ENCODE assay signal across 8 mouse cellular contexts in the genomic region with DNA sequence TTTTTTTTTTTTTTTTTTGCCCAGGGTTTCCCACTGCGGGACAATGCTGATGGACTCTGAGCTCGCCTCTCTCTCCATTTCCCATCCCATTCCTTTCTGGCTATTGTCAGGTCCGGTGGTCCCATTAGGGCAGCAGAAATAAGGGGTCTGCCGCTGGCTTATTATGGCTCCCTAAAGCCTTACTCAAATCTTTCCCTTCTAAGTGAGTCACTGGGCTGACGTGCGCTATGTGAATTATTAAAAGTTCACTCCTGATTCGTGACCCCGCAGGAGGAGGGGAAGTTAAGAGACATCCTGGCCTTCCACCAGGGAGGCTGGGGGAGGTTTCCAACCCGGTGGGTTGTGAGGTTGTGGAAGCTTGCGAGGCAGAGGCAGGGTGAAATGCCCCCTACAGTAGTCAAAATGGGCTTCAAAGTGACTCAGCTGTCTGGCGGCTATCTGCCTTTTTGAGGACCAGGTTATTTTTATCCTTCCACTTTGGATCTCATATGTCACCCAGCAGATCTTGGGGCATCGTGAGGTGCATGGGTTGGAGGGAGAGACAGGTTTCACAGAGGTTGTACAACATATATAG. TPM values are rescaled to one million over a fixed set of nuclear protein-coding genes. Genes with fewer than 3 reads are reported as not detected.
DNase-seq lines count a peak whose midpoint lies in the region; ATAC-seq lines count a peak whose summit lies in the region.

No protein-coding gene starts in this region.

- 5% methylated on average over 12 of the region's 12 CpGs for WGBS in forebrain, embryonic 16.5 days
- WGBS in hindbrain, embryonic 12.5 days: 4% methylated on average over 12 of the region's 12 CpGs
- 6% methylated on average over 12 of the region's 12 CpGs for WGBS in midbrain, embryonic 16.5 days

- DNase-seq in NIH3T3 (ENCODE audit: low read depth): peak; percentile 39
- peak; percentile 35 for DNase-seq in adrenal gland, postnatal 14 days
- no peak for DNase-seq in thymus, postnatal 14 days

- no peak for ATAC-seq in forebrain, embryonic 16.5 days
- peak; percentile 42 for ATAC-seq in hindbrain, embryonic 12.5 days (ENCODE audit: low FRiP score)
- peak; percentile 12; the same call in 1 of the 2 replicates for ATAC-seq in midbrain, embryonic 16.5 days
- ATAC-seq in CD4-positive, CD25-positive, alpha-beta regulatory T cell, adult 4 months: no peak
- ATAC-seq in inflammation-experienced regulatory T-cells, adult 6 months: no peak

- H3K4me2 ChIP-seq in forebrain, embryonic 16.5 days (ENCODE audit: low read length): peak overlapping the region; percentile 88
- H3K4me2 ChIP-seq in hindbrain, embryonic 12.5 days (replicated peaks): peak overlapping the region; percentile 72
- H3K4me2 ChIP-seq in midbrain, embryonic 16.5 days (ENCODE audit: low read length): peak overlapping the region; percentile 76

- H3K4me3 ChIP-seq in forebrain, embryonic 16.5 days (replicated peaks; ENCODE audit: low read length): peak overlapping the region; percentile 93
- H3K4me3 ChIP-seq in hindbrain, embryonic 12.5 days: peak overlapping the region; percentile 82
- peak overlapping the region; percentile 94 for H3K4me3 ChIP-seq in midbrain, embryonic 16.5 days (ENCODE audit: low read depth, low read length)

- H3K36me3 ChIP-seq in forebrain, embryonic 16.5 days (ENCODE audit: control insufficient read depth, insufficient read depth): no peaks in the 10 kb centered on the region
- H3K36me3 ChIP-seq in hindbrain, embryonic 12.5 days: no peaks in the 10 kb centered on the region
- no peaks in the 10 kb centered on the region for H3K36me3 ChIP-seq in midbrain, embryonic 16.5 days (ENCODE audit: control insufficient read depth, insufficient read depth, low read length)

- peak overlapping the region; percentile 85 for H3K9ac ChIP-seq in forebrain, embryonic 16.5 days (replicated peaks; ENCODE audit: low read depth, low read length)
- peak overlapping the region; percentile 55 for H3K9ac ChIP-seq in hindbrain, embryonic 12.5 days
- H3K9ac ChIP-seq in midbrain, embryonic 16.5 days (ENCODE audit: low read depth, low read length): peak overlapping the region; percentile 90

- H3K27ac ChIP-seq in forebrain, embryonic 16.5 days (ENCODE audit: low read length): no peak overlapping the region
- H3K27ac ChIP-seq in hindbrain, embryonic 12.5 days: no peak overlapping the region
- H3K27ac ChIP-seq in midbrain, embryonic 16.5 days (ENCODE audit: low read length): no peak overlapping the region

- H3K27me3 ChIP-seq in forebrain, embryonic 16.5 days (replicated peaks; ENCODE audit: control insufficient read depth, insufficient read depth, low read length): no peaks in the 10 kb centered on the region
- H3K27me3 ChIP-seq in hindbrain, embryonic 12.5 days: no peaks in the 10 kb centered on the region
- no peaks in the 10 kb centered on the region for H3K27me3 ChIP-seq in midbrain, embryonic 16.5 days (ENCODE audit: control insufficient read depth, insufficient read depth, low read depth, low read length)

- peaks cover 6% of the 10 kb centered on the region; the same call in 1 of the 2 replicates for H3K4me1 ChIP-seq in forebrain, embryonic 16.5 days (replicated peaks; ENCODE audit: control insufficient read depth, insufficient read depth, low read length)
- peaks cover 5% of the 10 kb centered on the region; the same call in 1 of the 2 replicates for H3K4me1 ChIP-seq in hindbrain, embryonic 12.5 days
- peaks cover 12% of the 10 kb centered on the region for H3K4me1 ChIP-seq in midbrain, embryonic 16.5 days (ENCODE audit: control insufficient read depth, insufficient read depth, low read length)

- no peaks in the 10 kb centered on the region for H3K9me3 ChIP-seq in forebrain, embryonic 16.5 days (ENCODE audit: control insufficient read depth, low read length)
- H3K9me3 ChIP-seq in hindbrain, embryonic 12.5 days (replicated peaks): no peaks in the 10 kb centered on the region
- H3K9me3 ChIP-seq in midbrain, embryonic 16.5 days (replicated peaks; ENCODE audit: control insufficient read depth, low read length, poor library complexity, severe bottlenecking): no peaks in the 10 kb centered on the region

RNA-seq across cellular contexts. Expression of gene Usp13, which starts 1.1 kb away (rescaled TPM):
- 2.7 and 4.3 TPM in 2 replicates for total RNA-seq in adrenal gland, postnatal 14 days (2021)
- 9.7 and 10.3 TPM in 2 replicates for polyA plus RNA-seq in forebrain, embryonic 16.5 days (2015; fragmentation: Nextera tagmentation; extraction: Ambion mirVana)
- polyA plus RNA-seq in hindbrain, embryonic 12.5 days (2016; fragmentation: Nextera tagmentation; extraction: Ambion mirVana): 7.7 and 8.0 TPM in 2 replicates
- 14.9 and 21.0 TPM in 2 replicates for polyA plus RNA-seq in midbrain, embryonic 16.5 days (2015; fragmentation: Nextera tagmentation; extraction: Ambion mirVana)
- polyA plus RNA-seq in CD4-positive, CD25-positive, alpha-beta regulatory T cell, adult 4 months (2017; shearing (Covaris generic)): not detected
- not detected for polyA plus RNA-seq in inflammation-experienced regulatory T-cells, adult 6 months (2017; shearing (Covaris generic))

Comparison
In these comparisons a context has a peak if more than half of its experiments do, and no peak if none do; other contexts are left out.
1. ATAC-seq: peak in hindbrain, embryonic 12.5 days (single experiment) and midbrain, embryonic 16.5 days (single experiment); none in forebrain, embryonic 16.5 days (single experiment), CD4-positive, CD25-positive, alpha-beta regulatory T cell, adult 4 months (single experiment) and inflammation-experienced regulatory T-cells, adult 6 months (single experiment).
2. Peak in every context shown above with its lines, with median percentiles within 50 percentile points of each other: H3K4me2 ChIP-seq, H3K4me3 ChIP-seq and H3K9ac ChIP-seq.